Mouse (Mus musculus): Measurements from ENCODE around the gene Fbxo42.
"Not testable (repeated sequence)": the region's sequence is repeated elsewhere in the genome, so short reads cannot be mapped to it uniquely, and the experiment has no call there.

Fbxo42 gene

DNA sequence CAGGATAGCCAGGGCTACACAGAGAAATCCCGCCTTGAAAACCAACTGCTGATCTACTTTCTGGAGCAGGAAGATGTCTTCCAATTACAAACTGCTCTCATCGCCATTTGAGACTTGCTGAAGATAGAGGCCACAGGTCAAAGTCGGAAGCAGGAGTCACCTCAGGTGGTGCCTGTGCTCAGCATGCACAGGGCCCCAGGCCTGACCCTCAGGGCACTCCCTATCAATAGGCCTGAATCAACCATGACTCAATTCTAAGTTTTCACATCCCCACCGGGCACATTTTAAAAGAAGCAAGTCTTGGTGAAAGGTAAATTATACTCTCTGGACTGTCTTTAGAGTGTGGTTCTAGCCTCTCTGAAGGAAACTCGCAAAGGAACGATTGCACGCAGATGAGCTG is 11.6 kb upstream of the Fbxo42 start:
- no peak for DNase-seq (ENCODE audit: low spot score)

DNA sequence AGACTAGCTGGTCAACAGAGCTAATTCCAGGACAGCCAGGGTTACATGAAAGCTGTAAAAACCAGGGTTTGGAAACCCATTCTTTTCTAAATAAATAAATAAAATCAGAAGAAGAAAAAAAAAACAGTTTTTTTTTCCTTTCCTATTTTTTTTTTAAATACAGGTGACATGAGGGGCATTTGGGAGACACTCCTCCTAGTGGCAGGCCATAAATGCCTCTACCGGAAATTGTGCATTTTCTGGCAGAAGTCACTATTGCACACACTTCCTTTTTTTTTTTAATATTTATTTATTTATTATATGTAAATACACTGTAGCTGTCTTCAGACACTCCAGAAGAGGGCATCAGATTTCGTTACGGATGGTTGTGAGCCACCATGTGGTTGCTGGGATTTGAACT is 10.0 kb upstream of the Fbxo42 start:
- DNase-seq (ENCODE audit: low spot score): not testable (repeated sequence)

DNA sequence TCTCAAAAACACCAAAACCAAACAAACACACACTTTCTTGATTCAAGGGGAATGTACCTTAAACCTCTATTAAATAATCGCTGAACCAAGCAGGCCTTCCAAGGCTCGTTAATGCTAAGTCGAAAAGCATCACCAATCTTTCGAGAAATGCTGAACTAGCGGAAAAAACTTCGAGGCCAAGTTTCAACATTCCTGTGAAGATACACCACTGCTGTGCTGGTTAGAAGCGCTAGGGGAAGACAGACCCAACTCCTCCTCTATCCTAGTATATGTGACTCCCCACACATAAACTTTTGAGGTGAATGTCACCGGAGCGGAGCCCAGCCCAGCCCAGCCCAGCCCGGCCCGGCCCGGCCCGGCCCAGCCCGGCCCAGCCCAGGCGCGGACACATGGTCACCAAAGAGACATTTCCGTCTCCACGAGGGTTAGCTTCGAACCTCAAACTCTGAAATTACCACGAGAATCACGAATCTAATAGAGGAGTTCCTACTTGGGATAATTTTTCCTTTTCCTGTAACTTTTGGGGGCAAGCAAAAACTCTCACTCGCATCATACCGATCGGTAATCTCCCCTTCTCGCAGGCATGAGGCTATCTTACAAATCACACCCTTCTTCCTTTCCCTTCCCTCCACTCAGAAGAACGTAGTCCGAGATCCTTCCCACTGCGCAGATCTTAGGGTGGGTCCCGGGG is 9.1 kb upstream of the Fbxo42 start:
- no peak for DNase-seq (ENCODE audit: low spot score)

- peak; percentile 99 for DNase-seq (ENCODE audit: low spot score)
Measured at GRCm38 (mm10) chr4:141139116-141139970, 8.4 kb upstream of the Fbxo42 start, which contains the start of gene Szrd1. Szrd1 (minus strand) TSS chr4:141139775.

DNA sequence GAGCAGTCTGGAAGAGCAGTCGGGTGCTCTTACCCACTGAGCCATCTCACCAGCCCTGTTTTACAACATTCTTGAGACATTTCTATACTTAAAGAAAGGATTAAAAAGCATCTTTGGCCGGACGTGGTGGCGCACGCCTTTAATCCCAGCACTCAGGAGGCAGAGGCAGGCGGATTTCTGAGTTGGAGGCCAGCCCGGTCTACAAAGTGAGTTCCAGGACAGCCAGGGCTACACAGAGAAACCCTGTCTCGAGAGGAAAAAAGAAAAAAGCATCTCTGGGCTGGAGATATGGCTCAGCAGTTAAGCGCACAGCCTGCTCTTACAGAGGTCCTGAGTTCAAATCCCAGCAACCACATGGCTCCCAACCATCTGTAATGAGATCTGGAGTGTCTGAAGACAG is 7.4 kb upstream of the Fbxo42 start:
- DNase-seq (ENCODE audit: low spot score): not testable (repeated sequence)

GRCm38 (mm10) chr4:141140967-141141366 is 6.7 kb upstream of the Fbxo42 start:
- no peak for DNase-seq (ENCODE audit: low spot score)

GRCm38 (mm10) chr4:141142285-141142811 is 5.4 kb upstream of the Fbxo42 start:
- peak; percentile 85 for DNase-seq (ENCODE audit: low spot score)

DNA sequence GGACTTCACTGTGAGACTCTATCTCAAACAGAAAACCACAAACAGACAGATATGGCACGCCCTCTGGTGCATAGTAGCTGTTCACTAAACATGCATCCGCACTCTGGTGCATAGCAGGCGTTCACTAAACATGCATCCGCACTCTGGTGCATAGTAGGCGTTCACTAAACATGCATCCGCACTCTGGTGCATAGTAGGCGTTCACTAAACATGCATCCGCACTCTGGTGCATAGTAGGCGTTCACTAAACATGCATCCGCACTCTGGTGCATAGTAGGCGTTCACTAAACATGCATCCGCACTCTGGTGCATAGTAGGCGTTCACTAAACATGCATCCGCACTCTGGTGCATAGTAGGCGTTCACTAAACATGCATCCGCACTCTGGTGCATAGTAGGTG is 2.6 kb upstream of the Fbxo42 start:
- DNase-seq (ENCODE audit: low spot score): not testable (repeated sequence)

DNA sequence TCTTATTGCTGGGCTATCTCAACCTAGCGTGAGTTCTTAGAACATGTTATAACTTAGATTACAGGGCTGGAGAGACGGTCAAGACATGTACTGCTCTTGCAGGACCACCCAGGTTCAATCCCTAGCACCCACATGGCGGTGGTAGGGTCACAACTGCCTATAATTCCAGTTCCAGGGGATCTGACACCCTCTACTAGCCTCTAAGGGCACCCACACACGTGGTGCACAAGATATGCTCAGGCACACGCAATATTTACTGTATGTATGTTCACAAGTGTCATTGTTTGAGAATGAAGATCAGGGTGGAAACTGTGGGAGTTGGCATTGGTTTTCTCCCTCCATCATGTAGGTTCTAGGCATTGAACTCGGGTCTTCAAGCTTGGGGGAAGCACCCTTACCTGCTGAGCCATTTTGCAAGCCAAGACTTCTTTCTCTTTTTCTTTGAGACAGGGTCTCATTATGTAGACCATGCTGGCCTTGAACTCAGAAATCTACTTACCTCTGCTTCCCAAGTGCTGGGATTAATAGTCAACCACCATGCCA is 1.2 kb upstream of the Fbxo42 start:
- DNase-seq (ENCODE audit: low spot score): no peak

- peak; percentile 34 for DNase-seq (ENCODE audit: low spot score)
Measured at GRCm38 (mm10) chr4:141148009-141148801, 492 bp downstream of the Fbxo42 start.

- no peak for DNase-seq (ENCODE audit: low spot score)
Measured at GRCm38 (mm10) chr4:141149116-141149515, 1.4 kb downstream of the Fbxo42 start.

DNA sequence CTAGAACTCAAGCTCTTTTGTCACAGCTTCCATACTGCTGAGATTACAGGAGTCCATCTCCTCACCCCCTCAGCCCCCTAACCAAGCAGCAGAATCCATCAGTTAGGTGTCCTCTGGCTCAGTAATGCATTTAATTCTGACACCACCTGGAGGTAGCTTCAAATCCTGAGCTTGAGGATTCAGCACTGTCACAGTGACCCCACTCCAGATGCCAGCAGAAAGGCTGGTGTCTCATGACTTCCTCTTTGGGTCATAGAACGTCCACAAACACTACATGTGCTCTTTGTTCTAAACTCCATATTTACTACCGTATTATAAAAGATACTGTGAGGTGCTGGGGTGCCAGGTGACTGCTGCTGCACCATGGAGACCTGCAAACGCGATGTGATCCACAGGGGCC is 9.8 kb downstream of the Fbxo42 start:
- no peak for DNase-seq (ENCODE audit: low spot score)

DNA sequence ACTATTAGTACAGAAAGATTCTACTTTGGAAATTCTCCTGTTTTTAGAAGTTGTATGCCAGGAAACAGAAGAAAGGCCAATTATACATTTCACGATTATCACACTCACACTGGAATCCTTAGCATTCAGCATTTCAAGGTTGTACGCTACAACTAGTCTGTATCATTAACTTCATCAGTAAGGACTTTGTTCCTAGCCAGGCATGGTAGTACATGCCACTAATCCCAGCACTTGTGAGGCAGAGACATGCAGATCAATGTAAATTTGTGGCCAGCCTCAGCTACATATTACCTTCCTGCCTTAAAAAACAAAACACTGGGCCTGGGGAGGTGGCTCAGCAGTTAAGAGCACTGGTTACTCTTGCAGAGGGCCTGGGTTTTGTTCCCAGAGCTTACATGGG is 10.9 kb downstream of the Fbxo42 start:
- no peak for DNase-seq (ENCODE audit: low spot score)

DNA sequence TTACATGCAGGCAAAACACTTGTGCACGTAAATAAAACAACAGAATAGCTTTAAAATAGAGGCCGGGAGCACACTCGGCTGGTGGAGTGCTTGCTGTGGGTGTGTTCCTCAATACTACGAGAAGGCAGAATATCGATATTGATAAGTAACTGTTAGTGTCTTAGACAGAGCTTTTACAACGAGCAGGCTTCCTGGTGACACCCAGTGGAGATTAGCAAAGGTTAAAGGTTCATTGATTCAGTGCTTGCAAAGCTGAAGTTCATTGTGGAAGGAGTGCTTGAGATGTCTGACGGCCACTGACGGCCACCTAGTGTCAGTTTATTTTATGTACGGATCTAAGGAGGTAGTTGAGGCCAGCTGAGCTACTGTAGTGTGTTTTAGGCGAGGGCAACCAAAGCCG is 11.4 kb downstream of the Fbxo42 start:
- DNase-seq (ENCODE audit: low spot score): no peak

DNA sequence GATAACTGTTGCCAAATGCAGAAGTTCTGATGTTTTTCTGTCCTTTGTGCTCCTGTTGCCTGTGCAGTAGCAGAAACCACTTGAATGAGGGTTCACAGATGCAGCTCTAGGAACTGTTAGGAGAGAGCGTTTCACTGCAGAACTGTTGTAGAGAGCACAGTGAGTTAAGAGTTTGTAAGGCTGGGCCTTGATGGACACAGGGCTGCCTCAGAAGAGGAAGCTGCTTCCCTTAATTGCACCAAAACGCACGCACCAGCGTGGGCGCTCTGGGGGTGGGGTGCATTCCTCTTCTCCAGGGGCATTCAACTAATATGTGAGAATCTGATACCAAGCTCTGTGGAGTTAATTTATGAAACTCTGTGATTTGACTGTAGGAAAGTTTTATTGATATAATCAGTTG is 12.0 kb downstream of the Fbxo42 start:
- no peak for DNase-seq (ENCODE audit: low spot score)

GRCm38 (mm10) chr4:141160193-141160592 is 12.5 kb downstream of the Fbxo42 start:
- DNase-seq (ENCODE audit: low spot score): no peak

- no peak for DNase-seq (ENCODE audit: low spot score)
Measured at GRCm38 (mm10) chr4:141161699-141162208, 14.0 kb downstream of the Fbxo42 start.

- DNase-seq (ENCODE audit: low spot score): no peak
Measured at GRCm38 (mm10) chr4:141163729-141164128, 16.0 kb downstream of the Fbxo42 start.

DNA sequence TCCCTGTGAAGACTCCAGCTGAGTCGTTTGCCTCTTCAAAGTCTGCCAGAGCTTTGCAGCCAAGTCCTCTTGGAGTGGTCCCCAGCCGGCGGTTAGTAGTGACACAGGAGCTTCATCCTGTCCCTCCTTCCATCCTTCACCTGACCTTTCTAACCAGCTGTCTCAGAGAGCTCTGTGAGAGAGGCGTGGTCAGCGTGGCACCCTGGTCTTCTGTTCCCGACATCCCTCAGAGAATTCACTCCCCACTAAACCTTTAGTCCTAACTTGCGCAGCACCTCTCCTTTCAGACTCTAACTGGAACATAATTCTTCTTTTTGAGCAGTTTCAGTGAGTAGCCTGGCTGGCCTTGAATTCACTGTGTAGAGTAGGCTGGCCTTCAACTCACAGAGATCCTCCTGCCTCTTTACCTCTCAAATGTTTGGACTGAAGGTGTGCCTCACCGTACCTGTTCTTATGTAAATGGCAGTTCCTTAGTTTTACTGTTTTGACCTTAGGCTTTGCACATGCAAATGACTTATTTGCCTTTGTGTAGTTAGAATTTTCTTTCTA is 18.1 kb downstream of the Fbxo42 start:
- no peak for DNase-seq (ENCODE audit: low spot score)

DNA sequence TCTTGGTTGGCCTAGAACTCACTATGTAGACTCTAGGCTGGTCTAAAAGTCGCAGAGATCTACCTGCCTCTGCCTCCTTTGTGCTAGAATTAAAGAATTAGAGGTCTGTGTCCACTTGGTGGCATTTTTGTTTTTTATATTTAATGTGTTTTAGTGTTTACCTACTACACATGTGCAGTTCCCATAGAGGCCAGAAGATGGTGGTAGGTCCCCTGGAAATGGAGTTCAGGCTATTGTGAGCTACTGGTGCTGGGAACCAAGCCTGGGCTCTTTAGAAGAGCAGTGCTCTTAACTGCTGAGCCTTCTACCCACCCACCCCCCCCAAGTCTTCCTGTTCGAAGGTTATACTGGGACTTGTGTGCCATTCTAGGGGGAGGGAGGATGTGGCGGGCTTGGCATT is 19.4 kb downstream of the Fbxo42 start:
- DNase-seq (ENCODE audit: low spot score): no peak

DNA sequence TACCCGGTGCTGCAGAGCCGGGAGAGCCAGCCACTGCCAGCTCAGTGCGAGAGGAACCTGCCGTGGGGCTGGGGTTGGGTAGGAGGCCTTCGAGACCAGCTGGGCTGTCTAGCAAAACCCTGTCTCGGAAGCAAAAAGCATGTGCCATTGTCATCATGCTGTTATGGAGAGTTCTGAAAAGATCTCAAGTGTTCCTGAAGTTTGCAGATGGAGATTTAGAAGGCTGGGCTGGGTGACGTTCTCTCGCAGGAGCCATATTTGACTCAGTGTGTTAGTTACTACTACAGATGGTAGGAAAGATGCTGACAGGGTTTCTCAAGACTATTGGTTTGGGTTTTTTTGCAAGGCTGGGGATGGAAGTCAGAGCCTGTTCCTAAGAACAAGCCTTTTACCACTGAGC is 24.4 kb downstream of the Fbxo42 start:
- peak; percentile 28 for DNase-seq (ENCODE audit: low spot score)

DNA sequence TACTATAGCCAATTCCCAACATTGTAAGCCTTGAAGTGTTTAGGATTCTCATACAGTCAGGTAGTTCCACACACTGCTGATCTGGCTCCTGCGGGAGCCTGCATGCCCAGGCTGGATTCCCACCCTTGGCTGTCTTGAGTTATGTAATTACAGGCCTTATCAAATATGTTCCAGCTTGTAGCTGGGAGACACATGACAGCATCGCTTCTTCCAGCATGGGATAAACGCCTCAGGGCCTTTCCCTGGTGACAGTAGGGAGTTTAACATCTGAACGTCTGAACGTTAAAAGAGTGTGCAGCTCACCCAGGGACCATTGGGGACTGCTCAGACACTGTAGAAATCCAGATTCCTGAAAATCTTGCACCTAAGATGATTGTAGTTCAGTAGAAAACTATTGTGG is 28.1 kb downstream of the Fbxo42 start:
- DNase-seq (ENCODE audit: low spot score): no peak
